Mouse (Mus musculus): Measurements from ENCODE around the gene Fam229b. TPM values are rescaled to one million over a fixed set of nuclear protein-coding genes. Genes with fewer than 3 reads are reported as not detected.

The Fam229b gene
- polyA plus RNA-seq (2021; fragmentation: Nextera tagmentation): 37.4 and 40.6 TPM in 2 replicates
- long read RNA-seq, experiment 1, transcript Fam229b-201 (5 exons, 745 nt): major isoform, 7 of 19 reads
- long read RNA-seq, experiment 1, partial matches to known transcripts: 1 of 19 reads
- long read RNA-seq, experiment 1, other reads (novel, unspliced or antisense): 3 of 19 reads
- long read RNA-seq, experiment 2, transcript Fam229b-201 (5 exons, 745 nt): major isoform, 15 of 31 reads
- long read RNA-seq, experiment 2, partial matches to known transcripts: 4 of 31 reads
- long read RNA-seq, experiment 2, other reads (novel, unspliced or antisense): 5 of 31 reads

GRCm38 (mm10) chr10:39133462-39134310 lies at the start of gene Fam229b, which contains the start of gene Tube1:
Gene Fam229b (minus strand): TSS chr10:39133914.
Gene Tube1 (plus strand): TSS chr10:39133976.

GRCm38 (mm10) chr10:39163694-39164093 lies 30.0 kb upstream of the Fam229b start, which contains the start of gene Ccn6:
Gene Ccn6 (minus strand): TSS chr10:39163794.

Other genes starting within 250 kb of the Fam229b start
- 1.1 and 1.4 TPM in 2 replicates for gene Lama4, start 168.4 kb downstream of the Fam229b start, polyA plus RNA-seq (2021; fragmentation: Nextera tagmentation)
- gene Tube1, start 62 bp upstream of the Fam229b start, polyA plus RNA-seq (2021; fragmentation: Nextera tagmentation): 1.7 and 2.2 TPM in 2 replicates
- gene Ccn6, start 29.9 kb upstream of the Fam229b start, polyA plus RNA-seq (2021; fragmentation: Nextera tagmentation): 0.08 TPM in 1 of 2 replicates, not detected in the other
- gene Fyn, start 234.9 kb upstream of the Fam229b start, polyA plus RNA-seq (2021; fragmentation: Nextera tagmentation): 22.8 and 28.7 TPM in 2 replicates